Mouse (Mus musculus) embryonic facial prominence, embryonic 11.5 days (tissue): ENCODE measurements around the gene Hoxa6. TPM values are rescaled to one million over a fixed set of nuclear protein-coding genes. Genes with fewer than 3 reads are reported as not detected.
A peak's percentile ranks its signal among the peaks of the same experiment; 100 is the strongest.

Experiments
- ATAC-seq: fragments of 200-750 bp; cut with Nextera tagmentation; replicated peaks from 2 replicates; pipeline ENCODE4 v1.8.0; 2017; ENCODE audit warnings: low read depth; ENCODE audit not compliant: insufficient number of reproducible peaks, low FRiP score, low TSS enrichment
- DNase-seq: peaks from one replicate; pipeline ENCODE4 v3.0.0-alpha.2; 2015; ENCODE audit warnings: low spot score
- H3K27ac ChIP-seq: fragments of 300-500 bp; sonication (generic); replicated peaks from 2 replicates; pipeline ENCODE4 v1.5.1; 2014; ENCODE audit warnings: mild to moderate bottlenecking, low read depth, low read length, control low read depth
- H3K27me3 ChIP-seq: fragments of 300-500 bp; sonication (generic); 2 replicates; pipeline ENCODE4 v1.6.1; 2014; ENCODE audit warnings: mild to moderate bottlenecking, low read length, moderate library complexity, mixed read lengths; ENCODE audit not compliant: control insufficient read depth, insufficient read depth
- H3K36me3 ChIP-seq: fragments of 300-500 bp; sonication (generic); replicated peaks from 2 replicates; pipeline ENCODE4 v1.6.1; 2014; ENCODE audit warnings: low read depth, mild to moderate bottlenecking, low read length, moderate library complexity, mixed read lengths; ENCODE audit not compliant: control insufficient read depth, insufficient read depth
- H3K4me1 ChIP-seq: fragments of 300-500 bp; sonication (generic); 2 replicates; pipeline ENCODE4 v1.6.1; 2014; ENCODE audit warnings: low read length, mixed read lengths; ENCODE audit not compliant: control insufficient read depth, insufficient read depth
- H3K4me2 ChIP-seq: fragments of 300-500 bp; sonication (generic); 2 replicates; pipeline ENCODE4 v1.6.1; 2014; ENCODE audit warnings: low read depth, mild to moderate bottlenecking, control low read depth, low read length, moderate library complexity
- H3K4me3 ChIP-seq: fragments of 300-500 bp; sonication (generic); 2 replicates; pipeline ENCODE4 v1.5.1; 2014; ENCODE audit warnings: low read depth, low read length, control low read depth
- H3K9ac ChIP-seq: fragments of 300-500 bp; sonication (generic); replicated peaks from 2 replicates; pipeline ENCODE4 v1.6.1; 2014; ENCODE audit warnings: mild to moderate bottlenecking, control low read depth, low read length
- H3K9me3 ChIP-seq: fragments of 300-500 bp; sonication (generic); replicated peaks from 2 replicates; pipeline ENCODE4 v1.6.1; 2016; ENCODE audit warnings: mild to moderate bottlenecking, low read length, inconsistent platforms, mixed read lengths; ENCODE audit not compliant: control insufficient read depth
- WGBS: fragments of 180-500 bp; shearing (Covaris S2); extraction: QIAGEN DNeasy Blood & Tissue Kit; methylation state at CpG from one replicate; pipeline ENCODE4 v1.1.7; 2014; 5-methylcytosine and 5-hydroxymethylcytosine counted together
- polyA plus RNA-seq: library from polyadenylated mRNA; unstranded; fragments of >200 nt; fragmentation: Nextera tagmentation; extraction: Ambion mirVana; gene quantifications from 2 replicates; pipeline ENCODE4 v1.2.1, GENCODE M21; 2014

Hoxa6 gene
- polyA plus RNA-seq, 1 experiment from 2014 or later: not detected

GRCm38 (mm10) chr6:52232984-52233545 lies 24.5 kb upstream of the Hoxa6 start:
- WGBS: 2% methylated on average over 23 of the region's 23 CpGs
- no peak for ATAC-seq

GRCm38 (mm10) chr6:52232568-52232965 lies 24.0 kb upstream of the Hoxa6 start:
- Histone ChIP-seq H3K27ac (no peak overlapping the region), H3K27me3 (peaks cover 90% of the 10 kb centered on the region), H3K4me1 (no peaks in the 10 kb centered on the region), H3K4me2 (no peak overlapping the region), H3K9me3 (no peaks in the 10 kb centered on the region), H3K36me3 (no peaks in the 10 kb centered on the region), H3K4me3 (no peak overlapping the region), H3K9ac (no peak overlapping the region)
- DNase-seq (peak; percentile 64), ATAC-seq (no peak)
- WGBS: 1% methylated on average over 18 of the region's 18 CpGs

More at GRCm38 (mm10) chr6:52232984-52233545, 24.5 kb upstream of the Hoxa6 start:
- no peak overlapping the region for H3K9ac ChIP-seq
- H3K27ac ChIP-seq: no peak overlapping the region
- H3K4me2 ChIP-seq: no peak overlapping the region
- peaks cover 91% of the 10 kb centered on the region for H3K27me3 ChIP-seq
- no peaks in the 10 kb centered on the region for H3K36me3 ChIP-seq
- H3K9me3 ChIP-seq: no peaks in the 10 kb centered on the region
- no peak overlapping the region for H3K4me3 ChIP-seq
- no peaks in the 10 kb centered on the region for H3K4me1 ChIP-seq
- no peak for DNase-seq

- Histone ChIP-seq H3K4me1 (no peaks in the 10 kb centered on the region), H3K4me3 (no peak overlapping the region), H3K9me3 (no peaks in the 10 kb centered on the region), H3K9ac (no peak overlapping the region), H3K27ac (no peak overlapping the region), H3K27me3 (peaks cover 90% of the 10 kb centered on the region), H3K4me2 (no peak overlapping the region), H3K36me3 (no peaks in the 10 kb centered on the region)
- ATAC-seq: no peak
- DNase-seq: no peak
- WGBS: under 1% methylated on average over 18 of the region's 18 CpGs
These were observed 23.5 kb upstream of the Hoxa6 start for GRCm38 (mm10) chr6:52231885-52232567.

- no peaks in the 10 kb centered on the region for H3K36me3 ChIP-seq
- ATAC-seq (0 out of 2 replicates have a peak, but pooled peaks have one; percentile 41), DNase-seq (no peak)
- H3K4me2 ChIP-seq: no peak within 1 kb of the TSS
- no peak within 1 kb of the TSS for H3K4me3 ChIP-seq
- 1% methylated on average over 24 of the region's 36 CpGs for WGBS
- H3K27ac ChIP-seq: no peak within 1 kb of the TSS
- no peaks in the 10 kb centered on the region for H3K4me1 ChIP-seq
- no peak within 1 kb of the TSS for H3K9ac ChIP-seq
- H3K9me3 ChIP-seq: no peaks in the 10 kb centered on the region
- H3K27me3 ChIP-seq: peaks cover 88% of the 10 kb centered on the region
These were observed 22.1 kb upstream of the Hoxa6 start, which contains the start of gene Hoxa9 for GRCm38 (mm10) chr6:52230516-52231165. Gene Hoxa9, minus strand, starts transcription at chr6:52231089.

GRCm38 (mm10) chr6:52229558-52230416 lies 21.3 kb upstream of the Hoxa6 start:
- Histone ChIP-seq H3K27me3 (peaks cover 88% of the 10 kb centered on the region), H3K4me1 (no peaks in the 10 kb centered on the region), H3K9ac (no peak overlapping the region), H3K27ac (no peak overlapping the region), H3K9me3 (no peaks in the 10 kb centered on the region), H3K4me3 (no peak overlapping the region), H3K4me2 (no peak overlapping the region), H3K36me3 (no peaks in the 10 kb centered on the region)
- DNase-seq: no peak
- 2% methylated on average over 43 of the region's 44 CpGs for WGBS
- no peak; the same call in 1 of the 2 replicates for ATAC-seq

GRCm38 (mm10) chr6:52228475-52229465 lies 20.2 kb upstream of the Hoxa6 start:
- Histone ChIP-seq H3K4me1 (no peaks in the 10 kb centered on the region), H3K27ac (no peak overlapping the region), H3K27me3 (peaks cover 87% of the 10 kb centered on the region), H3K9ac (no peak overlapping the region), H3K4me3 (no peak overlapping the region), H3K36me3 (no peaks in the 10 kb centered on the region), H3K9me3 (no peaks in the 10 kb centered on the region), H3K4me2 (no peak overlapping the region)
- 1% methylated on average over 38 of the region's 38 CpGs for WGBS
- DNase-seq: no peak
- ATAC-seq: no peak
